Mouse (Mus musculus) skeletal muscle tissue, postnatal 0 days (tissue): Measurements from ENCODE around the gene 1700024P04Rik. TPM values are rescaled to one million over a fixed set of nuclear protein-coding genes. Genes with fewer than 3 reads are reported as not detected.

Experiments used
- polyA plus RNA-seq: library from polyadenylated mRNA; unstranded; fragments of >200 nt; fragmentation: Nextera tagmentation; extraction: Ambion mirVana; gene quantifications from 2 replicates; pipeline ENCODE4 v1.2.1, GENCODE M21; 2015

The 1700024P04Rik gene
- polyA plus RNA-seq = not detected in 2 replicates

GRCm38 (mm10) chr13:98984465-98984864 lies at the start of gene 1700024P04Rik:
Gene 1700024P04Rik, minus strand, starts transcription at chr13:98984565.

Other genes with a start within 250 kb of the 1700024P04Rik start
- gene Fcho2, start 169.1 kb downstream of the 1700024P04Rik start, polyA plus RNA-seq = 21.8 and 22.7 TPM in 2 replicates
- 18.8 and 18.9 TPM in 2 replicates for gene Tnpo1, start 58.2 kb downstream of the 1700024P04Rik start, polyA plus RNA-seq
- gene Zfp366, start 200.3 kb upstream of the 1700024P04Rik start, polyA plus RNA-seq = 0.63 and 0.73 TPM in 2 replicates